7 mouse cellular contexts compared by ENCODE assay signal in the genomic region with DNA sequence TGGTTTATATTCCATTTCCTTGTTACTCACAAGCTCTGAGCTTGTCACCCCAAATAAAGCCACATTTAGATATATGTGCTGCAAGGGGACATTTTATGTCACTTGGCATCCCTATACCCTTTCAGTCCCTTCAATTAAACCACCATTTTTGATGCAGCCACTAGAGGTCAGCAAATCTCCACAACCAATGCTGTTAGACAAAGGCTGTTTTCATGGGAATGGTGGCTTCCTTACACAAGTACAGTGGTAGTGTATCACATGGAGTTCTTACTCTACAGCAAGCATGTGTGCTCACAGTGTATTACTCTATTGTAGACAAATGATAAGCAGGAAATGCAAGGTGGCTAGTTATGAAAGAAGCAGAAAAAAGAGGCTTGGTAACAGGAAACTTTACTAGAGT. TPM values are rescaled to one million over a fixed set of nuclear protein-coding genes. Genes with fewer than 3 reads are reported as not detected.
DNase-seq lines count a peak whose midpoint lies in the region.

No protein-coding gene starts in this region.

- DNase-seq in adipocyte (ENCODE audit: low spot score) = peak; percentile 91
- peak; percentile 50 to 78 for DNase-seq in cerebellum, postnatal 36 days
- DNase-seq in frontal cortex, postnatal 36 days (ENCODE audit: low spot score in 2 of 2) = peak; percentile 69 to 87
- DNase-seq in induced T-regulatory cell, adult 2 months (ENCODE audit: low read depth) = peak; percentile 82
- peak; percentile 80 to 86 for DNase-seq in left cerebral cortex, adult 18-20 months (ENCODE audit: low spot score in 2 of 2)
- peak; percentile 87 for DNase-seq in mesoderm, embryonic 11.5 days (ENCODE audit: low read depth, low spot score)
- peak; percentile 57 for DNase-seq in right cerebral cortex, postnatal 25 days

RNA-seq across cellular contexts. Expression of gene AI481877, which starts 42.4 kb away (rescaled TPM):
- not detected for total RNA-seq in left cerebral cortex, adult 18-20 months (2021)

Comparison
In these comparisons a context has a peak if more than half of its experiments do, and no peak if none do; other contexts are left out.
1. Peak in every context shown above with its lines: DNase-seq.